Mouse (Mus musculus) T-helper 2 cell (primary cell): ENCODE measurements around the gene Vmn1r100.
"Not testable (repeated sequence)": the region's sequence is repeated elsewhere in the genome, so short reads cannot be mapped to it uniquely, and the experiment has no call there.

Experiments used
- in situ Hi-C: fragments of 300-600 bp; cut with MboI, MseI; formaldehyde crosslinking; loops from one replicate; pipeline ENCODE4 v1.15.1; 2025; ENCODE audit warnings: high pct_unique_total_duplicates

The Vmn1r100 gene

DNA sequence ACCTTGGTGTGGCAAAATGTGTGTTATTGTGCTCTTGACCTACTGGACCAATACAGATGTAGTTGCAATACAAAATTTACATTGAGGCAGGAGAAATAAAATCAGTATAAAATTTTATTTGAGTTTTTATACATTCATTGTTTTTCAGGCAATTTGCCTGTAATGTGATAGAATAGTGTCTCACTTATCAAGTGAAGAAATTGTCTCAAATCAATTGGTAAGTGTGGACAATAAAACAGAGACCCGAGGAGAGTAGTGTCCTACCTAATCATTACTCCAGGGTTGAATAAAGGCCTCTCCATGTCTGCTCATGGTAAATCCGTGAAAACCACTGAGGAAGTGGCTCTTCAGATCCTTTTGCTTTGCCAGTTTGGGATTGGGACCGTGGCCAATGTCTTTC lies at the start of gene Vmn1r100:
Vmn1r100 (plus strand) TSS at position 301 of the 400 bp plus-strand sequence.
- in situ Hi-C loops = not testable (repeated sequence)

DNA sequence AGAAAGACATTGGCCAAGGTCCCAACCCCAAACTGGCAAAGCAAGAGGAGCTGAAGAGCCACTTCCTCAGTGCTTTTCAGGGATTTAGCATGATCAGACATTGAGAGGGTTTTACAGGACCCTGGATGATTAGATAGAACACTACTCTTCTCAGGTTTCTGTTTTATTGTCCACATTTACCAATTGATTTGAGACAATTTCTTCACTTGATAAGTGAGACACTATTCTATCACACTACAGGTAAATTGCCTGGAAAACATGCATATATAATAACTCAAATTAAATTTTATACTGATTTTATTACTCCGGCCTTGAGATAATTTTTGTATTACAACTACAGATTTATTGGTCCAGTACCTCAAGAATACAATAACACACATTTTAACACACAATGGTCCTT lies 42.4 kb upstream of the Vmn1r100 start, which contains the start of gene Gm5728:
Gm5728 (minus strand) TSS at position 101 of the 400 bp plus-strand sequence.
- in situ Hi-C loops = not testable (repeated sequence)

DNA sequence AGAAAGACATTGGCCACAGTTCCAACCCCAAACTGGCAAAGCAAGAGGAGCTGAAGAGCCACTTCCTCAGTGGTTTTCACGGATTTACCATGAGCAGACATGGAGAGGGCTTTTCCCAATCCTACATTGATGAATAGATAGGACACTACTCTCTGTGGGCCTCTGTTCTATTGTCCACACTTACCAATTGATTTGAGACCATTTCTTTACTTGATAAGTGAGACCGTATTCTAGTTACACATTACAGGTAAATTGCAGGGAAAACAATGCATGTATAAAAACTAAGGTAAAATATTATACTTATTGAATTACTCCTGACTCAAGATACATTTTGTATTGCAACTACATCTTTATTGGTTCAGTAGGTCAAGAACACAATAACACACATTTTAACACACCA lies 24.8 kb downstream of the Vmn1r100 start, which contains the start of gene Vmn1r101:
Vmn1r101 (minus strand) TSS at position 101 of the 400 bp plus-strand sequence.
- in situ Hi-C loops = not testable (repeated sequence)
